13 mouse cellular contexts compared by ENCODE assay signal in genomic region chr6:99013866-99014502, GRCm38 (mm10).
A peak's percentile ranks its signal among the peaks of the same experiment; 100 is the strongest.
DNase-seq lines count a peak whose midpoint lies in the region; ATAC-seq lines count a peak whose summit lies in the region.
"Had no signal": no experiment of that assay in that cellular context is flagged by ENCODE, and none has a peak within 500 bp of the region (broad histone marks: within the 10 kb centered on the region; RNA-seq: fewer than 3 reads in every experiment).

No protein-coding gene starts in this region.

- no peak for DNase-seq in embryonic facial prominence, embryonic 10.5 days (ENCODE audit: low spot score)
- DNase-seq in neural tube, embryonic 11.5 days (ENCODE audit: low spot score) = no peak
- no peak for DNase-seq in neural tube, embryonic 10.5 days (ENCODE audit: extremely low spot score, low spot score)
- DNase-seq in retina, postnatal 1 day = no peak
- no peak for DNase-seq in spleen, postnatal 36 days (ENCODE audit: low spot score in 2 of 2)
- DNase-seq in retina, embryonic 14.5 days (ENCODE audit: low spot score) = no peak
- DNase-seq: adrenal gland, postnatal 25 days; B cell, adult 2 months; cerebellum, adult 8-10 months had no signal

- no peak overlapping the region for H3K4me3 ChIP-seq in embryonic facial prominence, embryonic 12.5 days
- no peak overlapping the region for H3K4me3 ChIP-seq in embryonic facial prominence, embryonic 10.5 days
- H3K4me3 ChIP-seq in neural tube, embryonic 11.5 days (ENCODE audit: low read depth, low read length) = no peak overlapping the region
- no peak overlapping the region for H3K4me3 ChIP-seq in limb, embryonic 12.5 days (replicated peaks)
- H3K4me3 ChIP-seq: liver, embryonic 12.5 days; megakaryocyte, embryonic 14.5 days had no signal

- H3K27ac ChIP-seq in embryonic facial prominence, embryonic 12.5 days = no peak overlapping the region
- no peak overlapping the region for H3K27ac ChIP-seq in embryonic facial prominence, embryonic 10.5 days (replicated peaks)
- peak overlapping the region; percentile 75 for H3K27ac ChIP-seq in neural tube, embryonic 11.5 days (ENCODE audit: low read depth, low read length)
- H3K27ac ChIP-seq in limb, embryonic 12.5 days = no peak overlapping the region
- H3K27ac ChIP-seq: liver, embryonic 12.5 days had no signal

- H3K36me3 ChIP-seq in embryonic facial prominence, embryonic 12.5 days = peaks cover 39% of the 10 kb centered on the region
- H3K36me3 ChIP-seq in embryonic facial prominence, embryonic 10.5 days (replicated peaks) = peaks cover 61% of the 10 kb centered on the region
- H3K36me3 ChIP-seq in neural tube, embryonic 11.5 days (ENCODE audit: control insufficient read depth, insufficient read depth, low read length) = no peaks in the 10 kb centered on the region
- peaks cover 30% of the 10 kb centered on the region for H3K36me3 ChIP-seq in limb, embryonic 12.5 days

- whole genome bisulfite sequencing in embryonic facial prominence, embryonic 12.5 days = 57% methylated on average over 16 of the region's 16 CpGs
- WGBS in embryonic facial prominence, embryonic 10.5 days = 63% methylated on average over 16 of the region's 16 CpGs
- 16% methylated on average over 16 of the region's 16 CpGs for WGBS in neural tube, embryonic 11.5 days
- WGBS in limb, embryonic 12.5 days = 15% methylated on average over 16 of the region's 16 CpGs

- ATAC-seq in embryonic facial prominence, embryonic 12.5 days (ENCODE audit: insufficient number of reproducible peaks, insufficient read depth, low FRiP score, low TSS enrichment) = peak; percentile 35; the same call in 1 of the 2 replicates
- peak; percentile 69 for ATAC-seq in neural tube, embryonic 11.5 days (ENCODE audit: insufficient read depth, low FRiP score, low TSS enrichment)
- no peak for ATAC-seq in limb, embryonic 12.5 days (ENCODE audit: insufficient number of reproducible peaks, insufficient read depth, low FRiP score, low TSS enrichment, low read depth)
- ATAC-seq: liver, embryonic 12.5 days had no signal

- H3K27me3 ChIP-seq in embryonic facial prominence, embryonic 12.5 days = no peaks in the 10 kb centered on the region
- peaks cover 24% of the 10 kb centered on the region; the same call in 1 of the 2 replicates for H3K27me3 ChIP-seq in embryonic facial prominence, embryonic 10.5 days (replicated peaks; ENCODE audit: low read depth, poor library complexity, severe bottlenecking)
- no peaks in the 10 kb centered on the region for H3K27me3 ChIP-seq in neural tube, embryonic 11.5 days (ENCODE audit: control insufficient read depth, insufficient read depth, low read length)
- peaks cover 37% of the 10 kb centered on the region for H3K27me3 ChIP-seq in limb, embryonic 12.5 days
- H3K27me3 ChIP-seq: liver, embryonic 12.5 days; megakaryocyte, embryonic 14.5 days had no signal

- H3K9ac ChIP-seq in embryonic facial prominence, embryonic 12.5 days = no peak overlapping the region
- H3K9ac ChIP-seq in neural tube, embryonic 11.5 days (ENCODE audit: low read length) = no peak overlapping the region
- H3K9ac ChIP-seq in limb, embryonic 12.5 days (replicated peaks) = no peak overlapping the region
- H3K9ac ChIP-seq: liver, embryonic 12.5 days had no signal

- H3K9me3 ChIP-seq in embryonic facial prominence, embryonic 12.5 days = no peaks in the 10 kb centered on the region
- no peaks in the 10 kb centered on the region for H3K9me3 ChIP-seq in embryonic facial prominence, embryonic 10.5 days
- no peaks in the 10 kb centered on the region for H3K9me3 ChIP-seq in neural tube, embryonic 11.5 days (ENCODE audit: control insufficient read depth, low read length)
- H3K9me3 ChIP-seq in limb, embryonic 12.5 days = no peaks in the 10 kb centered on the region
- H3K9me3 ChIP-seq: liver, embryonic 12.5 days; megakaryocyte, embryonic 14.5 days had no signal

- peaks cover 42% of the 10 kb centered on the region for H3K4me1 ChIP-seq in embryonic facial prominence, embryonic 12.5 days
- H3K4me1 ChIP-seq in embryonic facial prominence, embryonic 10.5 days = peaks cover 67% of the 10 kb centered on the region
- peaks cover 46% of the 10 kb centered on the region for H3K4me1 ChIP-seq in neural tube, embryonic 11.5 days (ENCODE audit: control insufficient read depth, insufficient read depth, low read length)
- H3K4me1 ChIP-seq in limb, embryonic 12.5 days (replicated peaks) = peaks cover 43% of the 10 kb centered on the region

- H3K4me2 ChIP-seq in embryonic facial prominence, embryonic 12.5 days (replicated peaks) = no peak overlapping the region
- H3K4me2 ChIP-seq in neural tube, embryonic 11.5 days (ENCODE audit: low read depth) = peak overlapping the region; percentile 29
- H3K4me2 ChIP-seq in limb, embryonic 12.5 days = peak overlapping the region; percentile 8; the same call in 1 of the 2 replicates
- H3K4me2 ChIP-seq: liver, embryonic 12.5 days had no signal
